Mouse (Mus musculus) embryo, embryonic 11.5 days (tissue): Measurements from ENCODE around the gene Crnkl1.
A peak's percentile ranks its signal among the peaks of the same experiment; 100 is the strongest.
"Not testable (repeated sequence)": the region's sequence is repeated elsewhere in the genome, so short reads cannot be mapped to it uniquely, and the experiment has no call there.

Experiments
- DNase-seq: peaks from one replicate; pipeline ENCODE4 v3.0.0-alpha.2; 2012; ENCODE audit warnings: low read depth, low spot score

Crnkl1 gene

DNA sequence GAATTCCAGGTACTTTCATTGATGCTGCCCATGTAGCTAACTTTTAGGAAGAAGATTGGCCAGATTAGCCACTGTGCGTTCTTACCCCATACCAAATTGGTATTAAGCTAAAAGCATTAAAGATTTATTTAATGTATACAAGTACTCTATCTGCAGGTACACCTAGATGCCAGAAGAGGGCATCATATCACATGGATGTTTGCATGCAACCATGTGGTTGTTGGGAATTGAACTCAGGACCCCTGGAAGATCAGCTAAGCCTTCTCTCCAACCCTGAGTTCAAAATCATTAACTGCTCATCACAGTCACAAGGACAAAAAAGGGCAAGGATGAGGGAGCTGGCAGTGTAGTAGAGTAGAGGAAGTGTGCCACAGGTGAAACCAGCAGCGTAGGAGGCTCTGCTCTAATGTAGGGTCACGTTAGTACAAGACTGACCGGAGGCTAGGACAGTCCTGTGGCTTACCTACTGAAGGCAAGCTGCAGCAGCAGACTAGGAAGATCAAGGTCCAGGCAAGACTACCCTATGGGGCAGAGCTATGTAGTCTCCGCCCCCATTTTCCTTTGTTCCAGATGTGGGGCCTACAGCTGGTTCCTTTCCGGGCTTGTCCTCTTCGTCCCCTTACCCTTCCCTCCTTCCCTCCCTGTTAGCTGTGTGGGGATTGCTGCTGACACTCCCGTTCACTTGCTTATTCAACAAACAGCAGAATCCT lies 13.7 kb downstream of the Crnkl1 start:
- DNase-seq = no peak

DNA sequence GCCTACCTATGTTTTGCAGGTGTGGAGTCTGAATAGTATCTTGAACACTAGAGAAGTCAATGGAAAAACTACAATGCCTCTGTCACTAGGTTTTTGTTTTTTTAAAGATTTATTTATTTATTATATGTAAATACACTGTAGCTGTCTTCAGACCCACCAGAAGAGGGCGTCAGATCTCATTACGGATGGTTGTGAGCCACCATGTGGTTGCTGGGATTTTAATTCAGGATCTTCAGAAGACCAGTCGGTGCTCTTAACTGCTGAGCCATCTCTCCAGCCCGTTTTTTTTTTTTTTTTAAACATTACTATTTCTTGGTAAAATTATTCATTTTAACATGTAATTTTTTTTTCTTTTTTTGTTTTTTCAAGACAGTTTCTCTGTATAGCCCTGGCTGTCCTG lies 28.9 kb downstream of the Crnkl1 start:
- DNase-seq = not testable (repeated sequence)

DNA sequence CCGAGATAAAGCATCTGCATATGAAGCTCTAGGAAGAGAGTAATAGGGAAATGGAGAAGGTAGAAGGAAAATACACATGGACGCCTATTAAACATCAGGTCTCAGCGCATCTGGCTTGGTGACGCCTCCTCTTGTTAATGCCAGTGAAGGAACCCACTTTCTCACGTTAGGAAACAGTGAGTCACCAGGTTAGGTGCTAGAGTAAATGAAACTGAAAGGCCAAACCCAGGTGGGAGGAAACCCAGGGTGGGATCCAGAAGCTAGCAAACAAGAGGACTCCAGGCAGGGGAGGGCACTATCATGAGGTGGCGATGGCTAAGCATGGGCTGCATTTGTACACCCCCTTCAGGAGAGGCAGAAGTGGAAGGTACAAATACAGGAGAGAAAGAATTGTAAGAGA lies 29.7 kb downstream of the Crnkl1 start:
- DNase-seq = no peak

DNA sequence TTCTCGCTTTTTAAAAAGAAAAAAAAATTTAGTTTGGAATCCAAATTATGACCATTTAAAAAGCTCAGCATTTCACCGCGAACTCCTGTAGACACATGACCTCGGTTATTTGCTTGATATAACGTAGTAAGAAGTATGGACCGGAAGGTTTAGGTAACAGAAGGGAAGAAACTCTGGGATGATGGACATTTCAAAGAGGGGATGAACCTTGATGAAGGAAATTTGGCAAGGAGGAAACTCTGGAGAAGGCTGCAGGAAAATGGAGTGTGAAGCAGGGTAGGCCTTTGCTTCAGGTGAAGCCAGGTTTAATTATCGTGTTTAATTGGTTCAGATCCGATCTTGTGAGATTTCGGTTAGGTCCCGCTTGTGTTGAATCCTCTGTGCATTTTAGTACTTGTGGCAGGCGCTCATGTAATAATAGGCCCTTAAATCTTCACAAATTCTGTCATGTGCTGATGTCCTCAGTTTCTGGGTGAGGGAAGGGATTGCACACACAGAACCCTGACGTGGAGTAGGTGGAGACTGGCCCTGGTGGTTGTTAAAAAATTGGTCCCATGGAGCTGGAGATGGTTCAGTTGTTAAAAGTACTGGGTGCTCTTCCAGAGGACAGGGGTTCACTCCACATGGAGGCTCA lies 30.7 kb downstream of the Crnkl1 start:
- no peak for DNase-seq

DNA sequence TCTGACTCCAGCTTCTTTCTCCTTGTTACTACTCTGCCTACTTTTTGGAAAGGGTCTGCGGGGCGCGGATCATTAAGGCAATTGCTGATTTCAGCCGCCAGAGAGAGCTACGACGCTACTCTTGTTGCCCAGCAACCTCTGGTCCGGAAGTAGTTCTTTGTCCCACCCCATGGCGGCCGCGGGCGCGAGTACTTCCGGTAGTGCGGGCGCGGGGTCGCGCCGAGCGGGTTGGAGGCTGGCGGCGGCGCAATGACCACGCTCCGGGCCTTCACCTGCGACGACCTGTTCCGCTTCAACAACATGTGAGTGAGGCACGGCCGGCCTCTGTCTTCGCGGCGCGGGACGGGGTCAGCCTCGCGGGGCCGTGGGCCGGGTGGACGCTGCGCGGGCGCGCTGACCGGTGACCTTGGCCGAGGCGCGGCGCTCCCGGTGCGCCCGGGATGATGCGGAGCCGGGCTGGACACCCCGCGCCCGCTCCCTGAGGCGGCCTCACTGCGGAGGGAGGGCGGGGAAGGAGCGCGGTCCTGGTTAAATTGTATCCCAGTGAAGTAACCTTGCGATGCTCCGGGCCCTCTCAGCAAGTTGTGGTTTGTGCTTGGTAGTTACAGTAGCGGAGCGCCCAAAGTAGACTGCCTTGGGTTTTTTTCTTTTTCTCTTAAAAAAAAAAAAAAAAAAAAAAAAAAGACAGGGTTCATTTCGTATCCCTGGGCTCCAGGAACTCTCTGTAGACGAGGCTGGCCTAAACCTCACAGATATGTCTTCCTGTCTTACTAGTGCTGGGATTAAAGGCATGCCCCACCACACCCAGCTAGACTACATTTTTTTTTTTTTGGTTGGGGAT lies 31.5 kb downstream of the Crnkl1 start:
- peak; percentile 80 for DNase-seq

DNA sequence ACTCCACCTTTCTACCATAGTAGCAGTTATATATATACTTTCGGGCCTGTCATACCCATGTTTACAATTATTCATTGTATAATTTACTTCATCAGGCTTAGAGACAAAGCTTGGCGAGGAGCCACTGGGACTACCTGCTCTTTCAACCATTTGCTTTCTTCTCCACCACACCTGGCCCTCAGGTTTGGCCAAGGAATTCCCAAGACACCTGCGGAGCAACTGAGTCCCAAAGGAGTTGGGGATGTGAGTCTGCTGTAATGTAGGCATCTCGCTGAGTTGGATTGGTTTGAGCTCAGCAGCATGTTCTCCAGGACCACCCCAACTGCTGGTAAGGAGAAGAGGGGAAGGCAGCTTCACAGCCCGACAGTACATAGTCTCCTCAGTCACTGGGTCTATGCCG lies 33.0 kb downstream of the Crnkl1 start, which contains the start of gene Naa20:
Gene Naa20 (plus strand): TSS at position 239 of the 400 bp plus-strand sequence.
- DNase-seq = no peak

DNA sequence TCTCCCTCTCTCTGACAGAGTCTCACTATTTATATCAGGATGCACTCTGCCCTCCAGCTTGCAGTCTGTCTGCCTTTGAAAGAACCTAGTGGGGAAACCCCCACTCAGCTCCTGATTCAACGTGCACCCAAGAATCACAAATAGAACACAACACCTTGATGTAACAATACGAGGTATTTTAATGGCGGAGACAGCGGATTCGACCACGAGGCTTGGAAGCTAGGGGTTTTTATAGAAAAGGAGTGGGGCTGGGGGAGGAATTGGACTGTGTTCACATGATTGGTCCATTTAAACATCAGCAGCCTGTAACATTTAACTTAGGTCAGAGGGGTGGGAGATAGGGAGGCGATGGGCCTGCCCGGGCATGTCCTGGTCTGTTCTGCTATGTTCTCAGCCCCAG lies 34.5 kb downstream of the Crnkl1 start:
- DNase-seq = not testable (repeated sequence)

DNA sequence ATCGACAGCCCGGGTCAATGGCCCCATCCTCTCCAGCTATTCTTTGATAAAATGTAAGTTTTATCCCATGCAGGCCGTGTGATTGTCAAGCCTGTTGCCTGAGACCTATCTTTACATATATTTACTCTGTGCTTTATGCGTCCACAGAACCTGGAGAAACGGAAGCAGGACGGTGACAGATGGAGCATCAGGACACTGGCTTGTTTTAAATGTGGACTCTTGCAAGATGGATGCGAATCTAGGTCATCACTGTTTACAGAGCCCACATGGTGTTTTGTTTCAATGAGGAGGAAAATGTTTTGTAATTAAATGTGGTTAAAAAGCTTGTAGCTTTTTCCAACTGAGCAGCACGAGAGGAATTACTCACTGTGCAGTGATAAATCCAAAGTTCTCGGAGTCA lies 36.7 kb downstream of the Crnkl1 start:
- no peak for DNase-seq

DNA sequence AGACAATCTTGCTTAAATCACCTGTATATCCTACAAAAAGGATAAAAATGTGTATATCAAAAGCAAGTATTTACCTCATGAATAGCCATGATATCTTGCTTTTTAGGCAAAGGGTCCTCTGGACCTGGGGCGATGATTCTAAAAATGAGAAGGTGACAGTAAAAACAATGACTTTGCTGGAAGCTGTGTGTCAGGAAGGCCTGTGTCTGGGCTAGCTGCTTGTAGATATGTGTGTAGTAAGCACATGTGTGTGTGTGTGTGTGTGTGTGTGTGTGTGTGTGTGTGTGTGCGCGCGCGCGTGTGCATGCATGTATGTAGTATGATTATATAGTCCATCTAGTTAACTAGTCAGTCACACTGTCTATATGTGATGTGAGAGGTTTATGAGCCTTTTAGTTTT lies 41.1 kb downstream of the Crnkl1 start:
- DNase-seq = no peak

DNA sequence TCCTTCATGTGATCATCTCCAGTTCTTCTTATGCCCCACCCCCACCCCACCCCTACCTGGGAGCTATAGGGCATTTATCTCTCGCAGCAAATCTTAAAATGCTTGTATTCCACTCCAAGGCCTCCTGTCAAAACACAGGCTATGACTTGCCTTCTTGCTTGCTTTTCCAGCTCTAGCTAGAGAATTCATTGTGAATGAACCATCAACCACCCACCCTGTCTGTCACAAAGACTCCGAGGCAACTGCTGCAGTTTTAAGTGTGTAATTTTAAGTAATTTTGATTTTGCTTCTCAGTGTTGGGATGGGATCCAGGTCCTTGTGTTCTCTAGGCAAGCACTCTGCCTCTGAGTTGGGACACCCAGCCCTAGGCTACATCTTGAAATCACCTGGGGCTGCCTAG lies 44.2 kb downstream of the Crnkl1 start:
- no peak for DNase-seq

DNA sequence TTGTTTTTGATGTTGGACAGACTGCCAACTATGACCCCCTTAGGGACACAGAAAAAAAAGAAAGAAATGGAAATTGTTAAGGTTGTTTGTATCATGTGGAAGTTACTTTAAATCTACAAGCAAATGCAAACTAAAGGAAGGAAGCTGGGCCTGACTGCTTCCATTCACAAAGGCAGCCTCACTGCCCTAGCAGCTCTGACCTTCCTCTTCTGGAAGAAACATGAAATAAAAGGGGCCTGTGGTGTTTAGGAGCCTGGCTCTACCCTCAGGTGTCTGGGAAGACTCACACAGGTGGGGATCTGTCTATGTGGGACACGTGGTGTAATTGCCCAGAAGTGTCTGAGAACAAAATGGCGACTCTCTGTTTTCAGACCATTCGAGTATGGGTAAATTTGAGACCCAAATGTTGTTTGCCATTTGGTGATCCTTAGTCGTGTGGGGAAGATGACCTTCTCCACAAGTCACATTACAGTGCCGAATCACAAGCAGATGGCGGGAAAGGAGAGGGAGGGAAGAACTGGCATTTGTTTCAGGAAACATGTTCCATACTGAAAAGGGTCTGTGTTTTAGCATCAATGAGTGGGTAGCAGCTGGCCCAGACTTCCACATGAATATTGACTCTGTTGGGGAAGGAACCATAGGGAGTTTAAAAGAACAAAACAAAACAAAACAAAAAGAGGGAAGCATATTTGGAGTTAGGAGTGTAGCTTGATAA lies 45.9 kb downstream of the Crnkl1 start:
- DNase-seq = no peak

DNA sequence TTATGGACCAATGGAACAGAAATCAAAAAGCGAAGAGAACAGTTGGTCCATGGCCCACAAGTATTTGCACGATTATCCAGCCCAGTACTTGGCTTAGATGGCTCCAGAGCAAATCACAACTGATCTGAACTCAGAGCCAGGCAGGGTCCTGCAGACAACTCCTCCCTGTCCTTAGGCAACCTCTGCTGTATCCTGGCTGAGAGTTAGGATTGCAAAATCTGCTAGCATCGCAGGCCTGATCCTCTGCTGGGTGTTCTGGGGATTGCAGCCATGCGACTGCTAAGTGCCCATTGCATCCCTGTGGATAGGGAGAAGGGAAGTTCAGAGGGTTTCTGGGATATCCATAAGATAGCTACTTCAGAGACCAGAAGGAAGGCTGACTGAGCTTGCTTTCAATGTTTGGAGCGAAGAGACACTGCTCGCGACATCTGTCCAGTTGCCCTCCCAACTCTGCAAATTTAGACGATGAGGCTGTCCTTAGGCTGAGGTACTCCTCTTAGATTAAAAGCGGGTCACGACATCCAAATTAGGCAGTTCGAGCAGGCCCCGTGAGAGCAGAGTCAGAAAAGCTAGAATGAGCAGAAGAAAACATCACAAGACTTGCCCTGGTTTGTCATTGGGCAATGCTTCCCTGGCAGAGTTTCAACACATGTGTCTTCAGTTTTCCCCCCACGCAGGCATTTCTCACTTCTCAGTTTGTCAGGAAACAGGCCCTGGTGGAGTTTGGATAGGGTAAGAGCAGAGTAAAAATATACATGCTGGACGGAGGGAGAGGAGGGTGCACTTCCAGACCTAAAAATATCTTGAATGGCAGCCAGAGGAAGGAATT lies 46.7 kb downstream of the Crnkl1 start:
- DNase-seq = no peak

DNA sequence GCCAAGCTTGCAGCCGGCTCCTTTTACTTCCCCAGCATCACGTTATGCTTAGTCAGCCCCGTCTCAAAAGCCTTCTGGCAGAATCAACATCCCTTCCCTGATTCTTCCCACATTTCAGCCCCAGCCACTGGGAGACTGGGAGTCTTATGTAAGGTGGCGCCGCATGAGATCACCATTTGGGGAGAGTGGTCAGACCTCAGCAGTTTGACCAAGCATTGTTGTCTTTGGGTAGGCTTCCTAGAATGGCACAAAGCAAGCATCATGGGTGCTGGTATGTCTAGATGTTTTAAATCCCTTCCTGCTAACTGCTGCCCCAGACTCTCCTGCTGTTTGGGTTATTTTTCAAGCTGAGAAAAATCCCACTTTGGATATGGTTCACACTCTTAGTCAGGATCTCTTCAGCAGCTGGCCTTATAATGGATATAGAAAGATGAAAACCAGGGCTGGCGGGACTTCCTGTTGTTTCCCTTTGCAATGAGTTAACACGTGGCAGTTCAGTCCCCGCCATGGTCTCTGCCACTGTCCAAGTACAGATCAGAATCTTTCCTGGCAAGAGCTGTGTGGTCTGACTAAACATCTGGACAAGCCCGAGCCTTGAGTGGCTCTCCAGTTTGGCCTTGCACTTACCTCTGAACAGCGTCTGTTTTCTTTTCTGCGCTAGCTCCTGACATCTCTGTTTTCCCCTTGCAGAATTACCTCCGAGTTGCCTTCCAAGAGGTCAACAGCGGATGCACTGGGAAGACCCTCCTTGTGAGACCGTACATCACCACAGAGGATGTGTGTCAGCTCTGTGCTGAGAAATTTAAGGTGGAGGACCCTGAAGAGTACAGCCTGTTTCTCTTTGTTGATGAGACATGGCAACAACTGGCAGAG lies 49.7 kb downstream of the Crnkl1 start:
- no peak for DNase-seq

DNA sequence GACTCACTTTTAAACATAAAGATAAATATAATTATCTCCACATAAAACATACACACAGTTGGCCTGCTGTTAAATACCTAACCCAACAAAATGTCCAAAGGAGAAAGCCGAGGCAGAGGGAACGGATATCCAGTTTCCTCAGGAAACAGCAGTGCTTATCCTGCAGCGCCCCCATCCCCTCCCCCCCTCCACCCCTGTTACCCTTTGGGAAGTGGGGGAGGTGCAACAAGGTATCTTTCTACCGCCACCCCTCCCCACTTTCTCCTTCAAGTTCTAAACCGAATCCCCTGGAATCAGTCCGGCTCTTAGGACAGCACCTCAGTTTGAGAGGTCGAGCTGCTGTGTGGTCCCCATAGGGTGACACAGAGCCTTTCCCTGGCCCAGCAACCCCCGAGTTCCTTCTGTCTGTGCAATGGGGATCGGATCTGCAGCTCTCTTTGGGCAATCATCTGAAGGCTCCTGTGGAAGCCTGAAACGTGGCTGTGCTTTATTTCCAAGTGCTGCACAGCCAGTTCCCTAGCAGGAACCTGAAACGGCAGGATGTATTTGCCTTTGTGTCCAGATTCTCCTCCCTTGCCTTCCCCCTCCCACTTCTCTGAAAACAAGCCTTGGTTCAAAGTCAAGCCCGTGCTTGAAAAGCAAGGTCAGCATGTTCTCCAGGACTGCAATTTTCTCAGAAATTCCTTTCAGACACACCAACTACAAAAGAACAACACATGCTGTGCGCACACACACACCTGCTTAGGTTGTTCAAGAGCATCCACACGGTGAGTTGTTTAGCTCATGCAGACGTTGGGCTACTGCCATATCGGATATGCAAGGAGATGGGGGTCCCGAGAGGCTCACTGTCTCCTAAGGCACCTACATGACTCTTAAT lies 50.5 kb downstream of the Crnkl1 start:
- no peak for DNase-seq

DNA sequence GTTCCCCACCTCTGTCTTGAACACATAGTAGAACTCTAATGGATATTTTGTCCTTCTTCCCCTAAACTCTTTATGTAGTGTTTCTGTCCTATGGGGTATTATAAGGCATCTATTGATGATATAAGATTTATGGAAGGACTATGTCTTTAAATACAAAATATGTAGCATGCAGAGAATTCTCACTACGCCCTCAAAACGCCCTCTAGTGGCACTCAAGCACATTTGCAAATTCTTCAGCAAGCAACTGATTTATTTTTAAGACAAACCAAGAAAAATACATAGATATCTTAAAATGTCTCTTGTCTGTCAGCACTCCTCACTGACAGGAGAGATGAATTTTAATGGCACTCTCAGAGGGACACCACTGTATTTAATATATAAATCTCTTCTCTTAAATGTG lies 52.4 kb downstream of the Crnkl1 start:
- DNase-seq = no peak

DNA sequence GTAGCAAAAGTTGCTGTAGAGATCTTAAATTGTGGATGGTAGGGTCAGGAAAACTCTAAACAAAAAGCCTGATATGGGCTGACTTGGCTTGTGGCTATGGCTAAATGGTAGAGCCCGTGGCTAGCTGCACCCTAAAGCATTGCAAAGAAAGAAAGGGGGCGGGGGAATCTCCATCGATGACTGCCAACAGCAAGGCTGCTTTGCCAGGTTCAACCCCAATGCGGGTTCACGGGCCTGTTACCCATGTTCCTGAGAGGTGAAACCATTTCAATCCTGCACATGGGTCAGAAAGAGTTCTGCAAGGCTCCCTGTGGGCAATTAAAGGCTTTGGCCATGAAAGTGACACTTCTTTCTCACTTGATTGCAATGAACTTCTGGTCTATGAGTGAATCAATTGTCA lies 52.9 kb downstream of the Crnkl1 start:
- no peak for DNase-seq

DNA sequence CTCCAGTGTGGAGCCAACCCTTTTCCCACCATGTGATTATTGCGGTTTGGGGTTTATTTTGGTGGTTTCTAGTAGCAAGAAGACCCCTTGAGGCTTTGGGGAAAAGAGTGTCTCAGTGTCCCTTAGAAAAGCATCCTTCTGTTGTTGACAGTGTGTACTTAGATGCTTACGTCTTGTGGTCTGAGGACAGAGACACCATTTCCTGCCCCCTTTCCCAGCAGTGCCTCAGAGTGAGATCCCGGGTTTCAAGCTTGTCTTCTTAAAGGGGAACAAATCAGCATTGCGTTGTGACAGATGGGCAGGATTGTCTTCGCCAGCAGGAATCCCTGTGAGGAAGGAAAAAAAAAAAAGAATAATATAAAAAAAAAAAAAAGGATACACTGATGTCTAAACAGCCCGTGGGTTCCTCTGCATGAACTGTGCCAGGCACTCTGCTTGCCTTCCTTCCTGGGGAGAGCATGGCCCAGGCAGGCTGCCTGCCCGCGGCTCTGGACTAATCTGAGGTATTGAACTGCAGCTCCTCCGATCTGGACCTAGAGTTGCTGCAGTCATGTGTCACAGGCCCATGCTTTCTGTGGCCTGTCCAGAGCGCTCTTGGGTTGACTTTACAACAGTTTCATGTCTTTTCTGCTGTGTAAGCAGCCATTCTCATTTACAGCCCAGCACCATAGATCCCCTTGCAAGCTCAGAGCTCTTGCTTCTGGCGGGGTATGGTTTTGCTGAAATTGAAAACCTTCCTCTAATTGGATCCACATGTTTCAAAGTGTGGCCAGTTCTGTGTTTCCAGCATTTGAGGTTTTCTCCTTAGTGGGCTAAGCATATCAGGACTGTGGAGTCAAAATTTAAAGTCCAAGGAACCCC lies 53.7 kb downstream of the Crnkl1 start:
- DNase-seq = peak; percentile 57

DNA sequence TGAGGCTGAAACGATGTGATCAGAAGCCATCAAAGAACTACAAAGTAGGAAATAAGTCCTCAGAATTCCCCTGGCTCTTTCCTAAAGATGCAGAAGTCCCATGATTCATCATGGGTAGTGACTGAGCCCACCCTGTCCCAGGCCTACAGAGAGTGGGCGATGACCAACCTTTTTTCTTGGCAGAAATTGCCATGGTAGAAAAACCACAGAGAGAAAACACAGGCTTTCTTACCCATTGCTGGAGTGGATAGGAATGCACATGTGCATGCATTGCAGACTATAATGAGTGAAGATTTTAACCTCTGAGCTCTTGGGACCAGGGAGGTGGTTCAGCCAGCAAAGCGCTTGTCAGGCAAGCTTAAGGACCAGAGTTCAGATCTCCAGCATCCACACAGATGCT lies 57.6 kb downstream of the Crnkl1 start:
- DNase-seq = no peak
